Mouse (Mus musculus): ENCODE measurements around the gene Vps41. TPM values are rescaled to one million over a fixed set of nuclear protein-coding genes. Genes with fewer than 3 reads are reported as not detected.

The Vps41 gene
- polyA plus RNA-seq, 1 experiment from 2014 or later: 105 TPM

DNA sequence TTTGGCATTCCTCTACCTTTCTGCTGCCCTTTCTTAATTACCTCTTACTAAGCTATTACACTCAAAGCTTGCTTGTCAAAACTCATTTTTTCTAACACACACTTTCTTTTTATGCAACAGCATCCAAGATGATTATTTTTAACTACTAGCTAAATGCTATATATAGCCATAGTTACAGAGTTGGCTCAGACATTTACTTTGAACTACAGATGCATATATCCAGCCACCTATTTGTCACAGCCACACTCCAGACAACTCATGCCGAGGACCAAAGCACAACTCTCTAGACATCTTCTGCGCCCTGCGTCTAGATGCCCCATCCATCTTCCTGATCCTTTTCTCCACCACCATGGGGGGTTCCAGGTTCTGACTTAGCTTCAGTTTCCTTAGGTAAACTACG is 197.7 kb downstream of the Vps41 start:
- 78% methylated on average over 4 of the region's 4 CpGs for WGBS
- ATAC-seq (ENCODE audit: low FRiP score): no peak
- H3K4me3 ChIP-seq: no peak overlapping the region

More for the DNA sequence above, 197.7 kb downstream of the Vps41 start:
- no peaks in the 10 kb centered on the region for H3K27me3 ChIP-seq
- H3K9ac ChIP-seq: no peak overlapping the region
- no peak overlapping the region for H3K27ac ChIP-seq
- no peaks in the 10 kb centered on the region for H3K9me3 ChIP-seq (replicated peaks)
- H3K4me1 ChIP-seq: no peaks in the 10 kb centered on the region
- no peaks in the 10 kb centered on the region for H3K36me3 ChIP-seq
- H3K4me2 ChIP-seq (replicated peaks): no peak overlapping the region

Other genes starting within 250 kb of the Vps41 start
- 17.3 and 17.4 TPM in 2 replicates for gene Amph, start 230.9 kb downstream of the Vps41 start, polyA plus RNA-seq (2016; fragmentation: Nextera tagmentation; extraction: Ambion mirVana)

Measured in hindbrain, embryonic 12.5 days (tissue).